Mouse (Mus musculus) hematopoietic stem cell, adult 5-6 weeks (primary cell): ENCODE measurements at regions not wholly inside any gene's neighbourhood (a gene's known extent, or its start where the extent isn't known, plus 50 kb on each side); places are given as distances from the start of the nearest gene placed in this dataset.

ENCODE experiments used
- ATAC-seq, 2 experiments: fragments of 125-278 bp in 1 of 2; replicated peaks in 1 of 2; 2 replicates each; pipeline ENCODE4 v1.8.0; 2016 to 2017; ENCODE audit warnings: inconsistent platforms in 2 of 2, mild to moderate bottlenecking in 2 of 2, moderate number of reproducible peaks in 2 of 2, low read depth in 1 of 2, moderate TSS enrichment in 1 of 2; ENCODE audit not compliant: low FRiP score in 2 of 2, poor library complexity in 2 of 2, severe bottlenecking in 2 of 2, insufficient read depth in 1 of 2, low TSS enrichment in 1 of 2

DNA sequence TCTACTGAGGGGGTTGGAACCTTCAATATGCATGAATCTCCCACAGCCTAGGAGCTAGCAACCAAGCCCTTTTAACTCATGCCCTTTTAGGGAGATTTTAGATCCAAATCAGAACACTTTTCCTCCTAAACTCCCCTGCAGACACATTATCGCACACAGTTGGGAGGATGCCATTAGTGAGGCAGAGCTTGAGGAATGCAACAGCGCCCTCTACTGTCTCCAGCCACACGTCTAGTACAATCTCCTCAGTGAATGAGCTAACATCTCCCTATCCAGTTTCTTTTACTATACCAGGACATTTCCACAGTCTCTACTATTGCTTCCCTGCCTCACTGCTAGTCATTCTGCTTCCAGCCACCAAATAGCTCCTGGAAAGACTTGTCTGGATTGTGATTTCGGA lies 59.3 kb downstream of the 1700080O16Rik start:
- peak in 1 of 2 experiments; percentile 32; a peak in 1 of 4 replicates for ATAC-seq

GRCm38 (mm10) chrX:51911566-51911965 lies 61.0 kb downstream of the 1700080O16Rik start:
- no peak for ATAC-seq

DNA sequence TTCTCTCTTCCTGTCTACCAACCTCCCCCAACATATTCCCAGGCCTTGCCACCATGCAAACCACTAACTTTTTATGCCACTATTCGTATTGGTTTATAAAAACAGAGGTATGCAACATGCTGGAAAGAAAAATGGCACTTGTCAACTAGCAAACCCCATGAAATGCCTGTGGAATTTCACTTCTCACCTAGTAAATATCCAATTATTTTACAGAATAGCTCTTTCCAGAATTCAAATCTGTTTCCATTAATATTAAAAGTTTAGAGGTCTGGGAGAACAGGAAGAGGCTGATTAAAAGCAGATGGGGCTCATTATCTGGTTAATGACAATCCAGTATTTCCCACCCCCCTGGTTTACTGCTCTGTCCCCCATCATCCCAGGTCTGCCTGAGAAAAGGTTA lies 62.0 kb downstream of the 1700080O16Rik start:
- ATAC-seq = no peak

DNA sequence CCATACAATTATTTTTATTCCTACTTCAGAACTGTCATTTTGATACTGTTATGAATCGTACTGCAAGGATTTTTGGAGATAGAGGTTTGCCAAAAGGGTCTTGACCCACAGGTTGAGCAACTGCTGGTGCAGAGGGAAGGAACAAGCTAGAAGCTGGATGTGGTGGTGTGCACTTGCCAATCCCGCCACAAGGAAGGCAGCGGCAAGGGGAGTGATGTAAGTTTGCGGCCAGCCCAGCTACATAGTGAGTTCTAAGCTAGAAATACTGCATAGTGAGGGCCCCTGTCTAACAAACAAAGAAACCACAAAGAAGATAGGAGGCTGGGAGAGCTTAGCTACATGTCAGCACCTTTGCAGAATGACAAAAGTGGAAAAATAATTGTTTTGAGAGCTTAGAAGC lies 74.1 kb downstream of the 1700080O16Rik start:
- ATAC-seq = no peak

DNA sequence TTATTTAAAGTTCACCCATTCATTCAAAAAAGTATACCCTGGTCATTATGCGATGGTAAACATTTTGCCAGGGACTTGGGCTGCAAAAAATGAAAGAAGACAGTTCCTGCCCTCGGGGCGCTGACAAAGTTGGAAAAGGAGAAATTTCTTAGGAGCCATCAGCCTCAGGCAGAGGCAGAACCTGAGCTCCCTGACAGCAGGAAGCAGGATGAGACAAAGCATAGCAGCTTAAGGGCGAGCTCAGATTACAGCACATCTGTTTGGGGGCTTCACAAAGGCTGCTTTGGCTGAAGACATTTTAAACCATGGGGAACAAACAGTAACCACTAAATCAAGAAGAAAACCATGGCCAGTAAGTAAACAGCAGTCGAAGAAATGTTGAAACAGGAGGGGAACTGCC lies 75.5 kb downstream of the 1700080O16Rik start:
- no peak for ATAC-seq

DNA sequence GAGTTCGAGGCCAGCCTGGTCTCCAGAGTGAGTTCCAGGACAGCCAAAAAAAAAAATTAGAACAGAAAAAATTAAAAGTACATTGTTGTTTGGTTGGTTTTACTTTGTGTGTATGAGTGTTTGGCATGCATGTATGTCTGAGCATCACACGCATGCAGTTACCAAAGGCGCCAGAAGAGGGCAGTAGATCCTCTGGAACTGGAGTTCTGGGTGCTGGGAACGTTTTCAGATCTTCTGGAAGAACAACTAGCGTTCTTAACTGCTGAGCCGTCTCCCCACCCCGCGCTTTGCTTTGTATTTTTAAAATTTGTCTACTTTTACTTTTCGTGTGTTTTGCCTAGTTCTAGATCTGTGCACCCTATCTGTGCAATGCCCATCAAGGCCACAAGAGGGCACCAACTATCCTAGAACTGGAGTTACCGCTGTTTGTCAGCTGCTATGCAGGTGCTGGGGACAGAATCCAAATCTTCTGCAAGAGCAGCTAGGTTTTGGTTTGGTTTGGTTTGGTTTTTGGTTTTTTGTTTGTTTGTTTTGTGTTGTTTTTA lies 76.9 kb downstream of the 1700080O16Rik start:
- no peak for ATAC-seq

- ATAC-seq = no peak
These were observed 79.9 kb downstream of the 1700080O16Rik start for GRCm38 (mm10) chrX:51892716-51893115.

DNA sequence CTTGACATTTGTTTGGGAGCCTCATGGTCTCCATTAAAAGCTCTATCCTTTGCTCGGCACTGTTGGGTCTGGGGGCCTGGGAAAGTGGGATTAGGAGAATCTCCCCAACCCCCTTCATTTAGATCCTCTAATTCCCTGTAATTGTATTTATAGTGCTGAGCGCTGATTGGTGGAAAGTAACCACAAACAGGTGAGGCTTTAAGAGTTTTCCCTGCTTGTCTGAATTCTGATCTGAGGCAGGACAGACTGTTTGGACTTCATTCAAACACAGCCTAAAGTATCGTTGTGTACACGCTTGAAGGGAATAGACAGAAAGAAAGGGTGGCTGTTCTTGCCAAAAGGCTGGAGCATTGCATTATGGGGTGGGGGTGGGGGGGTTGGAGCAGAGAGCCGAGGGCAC lies 85.1 kb upstream of the Usp26 start:
- no peak for ATAC-seq
